Mouse (Mus musculus): Measurements from ENCODE around the gene Chgb. TPM values are rescaled to one million over a fixed set of nuclear protein-coding genes. Genes with fewer than 3 reads are reported as not detected.

Gene Chgb
- total RNA-seq, 2 experiments from 2014 or later = 91.1 to 91.7 TPM

DNA sequence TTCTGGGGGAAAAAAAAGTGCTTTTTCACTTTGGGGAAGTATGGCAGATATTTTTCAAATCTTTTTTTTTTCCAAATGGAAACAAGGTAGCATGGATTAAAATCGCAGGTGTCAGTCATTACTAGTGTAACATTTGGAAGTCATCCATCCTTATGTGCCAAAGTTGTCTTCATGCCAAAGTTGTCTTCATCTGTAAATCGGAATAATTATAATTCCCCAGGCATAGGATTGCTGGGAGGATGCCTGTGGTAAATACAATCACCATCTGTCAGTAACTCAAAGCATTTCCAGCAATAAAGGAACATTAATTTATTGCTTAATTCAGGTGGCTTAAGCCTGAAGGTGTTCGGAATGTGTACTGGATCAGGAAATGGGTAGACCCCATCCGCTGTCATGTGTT, 60.0 kb downstream of the Chgb start:
- intact Hi-C loops (cut with DNase I) = no loop called here
- DNase-seq = no peak

Other genes with a start within 250 kb of the Chgb start
- 10 to 100 TPM; 75.4 to 80.9 TPM for gene Gpcpd1, start 193.5 kb upstream of the Chgb start, total RNA-seq (2021)
- gene Shld1, start 94.3 kb upstream of the Chgb start, total RNA-seq (2021) = 1 to 10 TPM; 8.1 to 9.8 TPM
- gene Trmt6, start 34.8 kb downstream of the Chgb start, total RNA-seq (2021) = 10 to 100 TPM; 23.9 to 26.3 TPM
- 1 to 10 TPM; 3.4 to 5.6 TPM for gene Mcm8, start 34.9 kb downstream of the Chgb start, total RNA-seq (2021)
- 10 to 100 TPM; 24.6 to 28.4 TPM for gene Crls1, start 65.4 kb downstream of the Chgb start, total RNA-seq (2021)
- under 1 TPM; 0.22 to 0.36 TPM for gene Lrrn4, start 99.6 kb downstream of the Chgb start, total RNA-seq (2021)
- gene Fermt1, start 164.6 kb downstream of the Chgb start, total RNA-seq (2021) = not detected